Mouse (Mus musculus): ENCODE data around the gene Utrn.

GRCm38 (mm10) chr10:12805826-12806225, 63.3 kb downstream of the Utrn start:
- TF ChIP-seq PAX5 (IDR thresholded peaks at IDR 0.05; ENCODE audit: low read length) (no peak), ELF1 (IDR thresholded peaks at IDR 0.05; ENCODE audit: low read depth, low read length) (no peak), CTCF (conservative IDR thresholded peaks at IDR 0.05 in 1 of 2, IDR thresholded peaks at IDR 0.05 in 1 of 2; ENCODE audit: low read depth in 2 of 2, low read length in 2 of 2) (no peak), IRF4 (IDR thresholded peaks at IDR 0.05; ENCODE audit: low read depth, low read length) (no peak), POLR2A (IDR thresholded peaks at IDR 0.05; ENCODE audit: low read depth, low read length) (no peak), MAFK (IDR thresholded peaks at IDR 0.05; ENCODE audit: insufficient replicate concordance, low read length) (no peak), CHD1 (IDR thresholded peaks at IDR 0.05; ENCODE audit: low read depth, low read length) (no peak), MAZ (IDR thresholded peaks at IDR 0.05; ENCODE audit: low read depth, low read length) (no peak)
